Mouse (Mus musculus): ENCODE results near the gene Cct7. TPM values are rescaled to one million over a fixed set of nuclear protein-coding genes. Genes with fewer than 3 reads are reported as not detected.

Gene Cct7
- 433 and 457 TPM in 2 replicates for polyA plus RNA-seq (2014; fragmentation: Nextera tagmentation; extraction: Ambion mirVana)

DNA sequence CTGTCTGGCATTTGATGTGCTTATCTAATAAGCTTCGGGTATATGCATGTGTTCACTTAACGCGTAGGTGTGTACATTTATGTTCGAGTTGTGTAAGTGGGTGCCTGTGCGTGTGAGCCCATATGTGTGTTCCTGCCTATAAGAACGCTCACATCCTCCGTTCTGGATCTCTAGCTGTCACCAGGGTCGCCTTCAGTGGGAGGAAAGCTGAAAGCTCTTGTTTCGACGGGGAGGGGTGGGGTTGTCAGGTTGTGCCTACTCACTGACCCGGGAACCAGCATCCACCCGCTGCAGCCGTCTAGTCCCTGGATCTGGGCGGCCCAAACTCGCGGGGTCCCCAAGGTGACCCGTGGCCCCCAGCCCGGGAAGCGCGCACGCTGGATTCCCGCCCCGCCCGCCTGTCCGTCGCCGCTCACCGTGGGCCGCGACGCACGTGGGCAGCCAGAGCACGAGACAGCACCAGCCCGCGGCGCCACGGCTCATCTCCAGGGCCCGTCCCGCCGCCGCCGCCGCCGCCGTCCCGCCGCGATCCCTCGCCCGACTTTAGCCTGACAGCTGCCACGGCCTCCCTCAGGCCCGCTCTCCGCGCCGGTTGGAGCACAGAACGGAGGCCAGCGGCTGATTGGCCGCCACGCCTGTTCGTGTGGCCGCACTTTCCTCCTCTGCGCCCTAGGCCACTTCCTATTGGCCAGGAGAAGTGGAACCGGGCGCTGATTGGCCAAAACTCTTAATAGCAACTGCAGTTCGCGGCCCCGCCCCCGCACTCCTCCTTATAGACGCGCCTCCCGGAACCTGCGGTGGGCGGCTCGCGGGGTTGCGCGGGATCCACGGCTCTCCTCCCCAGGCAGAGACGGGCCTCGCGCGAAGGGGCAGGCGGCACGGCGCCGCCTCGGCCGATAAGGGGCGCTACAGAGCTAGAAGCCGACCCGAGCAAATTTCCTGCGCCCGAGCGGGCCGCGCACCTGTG, at the start of gene Cct7:
Gene Cct7 (plus strand): TSS at position 818 of the 967 bp plus-strand sequence.
- peaks cover 11% of the 10 kb centered on the region for H3K36me3 ChIP-seq (ENCODE audit: control insufficient read depth, insufficient read depth, low read length)
- no peaks in the 10 kb centered on the region for H3K27me3 ChIP-seq (ENCODE audit: control insufficient read depth, insufficient read depth, low read length)
- peaks cover 10% of the 10 kb centered on the region; the same call in 1 of the 2 replicates for H3K4me1 ChIP-seq (ENCODE audit: control insufficient read depth, insufficient read depth, low read length)
- peak within 1 kb of the TSS; percentile 93 for H3K27ac ChIP-seq (ENCODE audit: low read length)
- H3K9me3 ChIP-seq (ENCODE audit: control insufficient read depth, low read depth, low read length): no peaks in the 10 kb centered on the region
- WGBS: 2% methylated on average over 96 of the region's 96 CpGs
- peak within 1 kb of the TSS; percentile 87 for H3K4me2 ChIP-seq (replicated peaks; ENCODE audit: low read depth, low read length)
- ATAC-seq (ENCODE audit: insufficient number of reproducible peaks, insufficient read depth, low FRiP score, low read depth): peak; percentile 95
- peak within 1 kb of the TSS; percentile 87 for H3K9ac ChIP-seq (replicated peaks; ENCODE audit: low read depth, low read length)
- H3K4me3 ChIP-seq (ENCODE audit: low read depth, low read length): peak within 1 kb of the TSS; percentile 84

DNA sequence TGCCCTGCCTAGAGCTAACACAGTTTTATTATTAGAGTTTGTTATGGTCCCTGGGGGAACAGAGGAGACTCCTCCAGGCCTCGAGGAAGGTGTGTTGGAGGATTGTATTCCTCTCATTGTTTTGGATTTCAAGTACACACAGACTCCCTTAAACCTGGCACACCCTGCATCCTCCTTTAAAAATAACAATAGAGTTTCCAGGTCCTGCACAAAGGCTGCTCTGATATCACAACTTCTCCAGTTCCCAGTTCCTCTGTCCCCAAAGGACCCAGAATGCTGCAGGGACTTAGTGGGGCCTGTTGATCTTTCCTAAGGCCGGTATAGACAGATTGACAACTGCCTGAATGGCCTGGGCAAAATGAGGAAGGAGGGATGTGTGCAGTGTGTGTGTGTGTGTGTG, 48.7 kb upstream of the Cct7 start:
- H3K4me2 ChIP-seq (replicated peaks; ENCODE audit: low read depth, low read length): no peak overlapping the region
- H3K4me3 ChIP-seq (ENCODE audit: low read depth, low read length): no peak overlapping the region
- WGBS: 51% methylated on average over 2 of the region's 2 CpGs
- no peaks in the 10 kb centered on the region for H3K4me1 ChIP-seq (ENCODE audit: control insufficient read depth, insufficient read depth, low read length)
- H3K27ac ChIP-seq (ENCODE audit: low read length): no peak overlapping the region
- H3K27me3 ChIP-seq (ENCODE audit: control insufficient read depth, insufficient read depth, low read length): peaks cover 2% of the 10 kb centered on the region; the same call in 1 of the 2 replicates
- H3K9me3 ChIP-seq (ENCODE audit: control insufficient read depth, low read depth, low read length): no peaks in the 10 kb centered on the region
- no peak for ATAC-seq (ENCODE audit: insufficient number of reproducible peaks, insufficient read depth, low FRiP score, low read depth)
- no peak overlapping the region for H3K9ac ChIP-seq (replicated peaks; ENCODE audit: low read depth, low read length)
- H3K36me3 ChIP-seq (ENCODE audit: control insufficient read depth, insufficient read depth, low read length): no peaks in the 10 kb centered on the region

DNA sequence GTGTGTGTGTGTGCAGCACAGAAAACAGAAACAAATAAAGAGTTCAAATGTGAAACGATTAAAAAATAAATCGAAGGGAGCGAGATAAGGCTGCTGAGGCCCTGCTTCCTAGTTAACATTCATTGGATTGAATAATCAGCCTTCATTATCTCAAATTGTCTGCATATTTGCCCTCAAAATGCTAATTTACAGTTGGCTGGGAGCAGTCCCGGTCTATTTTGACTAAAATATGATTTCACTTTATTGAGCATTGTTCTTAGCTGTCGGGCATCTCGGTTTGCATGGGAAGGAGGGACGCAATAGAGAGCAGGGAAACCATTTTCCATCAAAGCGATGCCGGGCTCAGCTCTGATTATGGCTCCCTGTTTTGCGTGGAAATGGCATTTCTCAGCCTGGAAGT, 48.3 kb upstream of the Cct7 start:
- no peak overlapping the region for H3K27ac ChIP-seq (ENCODE audit: low read length)
- no peak overlapping the region for H3K9ac ChIP-seq (replicated peaks; ENCODE audit: low read depth, low read length)
- no peak overlapping the region for H3K4me3 ChIP-seq (ENCODE audit: low read depth, low read length)
- no peaks in the 10 kb centered on the region for H3K4me1 ChIP-seq (ENCODE audit: control insufficient read depth, insufficient read depth, low read length)
- H3K9me3 ChIP-seq (ENCODE audit: control insufficient read depth, low read depth, low read length): no peaks in the 10 kb centered on the region
- no peaks in the 10 kb centered on the region for H3K36me3 ChIP-seq (ENCODE audit: control insufficient read depth, insufficient read depth, low read length)
- 81% methylated on average over 10 of the region's 10 CpGs for WGBS
- ATAC-seq (ENCODE audit: insufficient number of reproducible peaks, insufficient read depth, low FRiP score, low read depth): no peak
- peaks cover 6% of the 10 kb centered on the region for H3K27me3 ChIP-seq (ENCODE audit: control insufficient read depth, insufficient read depth, low read length)
- H3K4me2 ChIP-seq (replicated peaks; ENCODE audit: low read depth, low read length): no peak overlapping the region

DNA sequence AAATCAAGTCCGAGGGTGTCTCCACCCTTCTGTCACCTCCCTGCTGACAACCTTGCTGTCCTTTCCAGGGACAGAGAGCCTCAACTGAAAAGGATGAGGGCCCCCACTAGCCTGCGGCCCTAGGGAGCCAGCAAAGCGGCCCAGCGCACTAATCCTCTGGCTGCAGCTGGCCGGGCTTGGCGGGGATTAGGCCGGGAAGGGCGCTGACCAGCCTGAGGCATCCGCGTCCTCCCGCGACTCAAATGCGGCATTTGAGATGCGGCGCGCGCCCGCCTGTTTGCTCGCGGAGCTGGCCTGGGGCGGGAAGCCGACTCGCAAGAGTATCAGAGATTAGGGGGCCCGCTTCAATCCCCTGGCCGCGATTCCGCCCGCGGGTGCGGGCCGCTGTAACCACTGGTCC, 42.3 kb upstream of the Cct7 start:
- Histone ChIP-seq H3K9me3 (ENCODE audit: control insufficient read depth, low read depth, low read length) (no peaks in the 10 kb centered on the region), H3K36me3 (ENCODE audit: control insufficient read depth, insufficient read depth, low read length) (no peaks in the 10 kb centered on the region), H3K9ac (replicated peaks; ENCODE audit: low read depth, low read length) (no peak overlapping the region; the same call in 1 of the 2 replicates), H3K4me3 (ENCODE audit: low read depth, low read length) (peak overlapping the region; percentile 13), H3K27me3 (ENCODE audit: control insufficient read depth, insufficient read depth, low read length) (peaks cover 29% of the 10 kb centered on the region), H3K27ac (ENCODE audit: low read length) (no peak overlapping the region), H3K4me1 (ENCODE audit: control insufficient read depth, insufficient read depth, low read length) (no peaks in the 10 kb centered on the region), H3K4me2 (replicated peaks; ENCODE audit: low read depth, low read length) (peak overlapping the region; percentile 32)
- ATAC-seq (ENCODE audit: insufficient number of reproducible peaks, insufficient read depth, low FRiP score, low read depth): no peak
- WGBS: 2% methylated on average over 31 of the region's 31 CpGs

DNA sequence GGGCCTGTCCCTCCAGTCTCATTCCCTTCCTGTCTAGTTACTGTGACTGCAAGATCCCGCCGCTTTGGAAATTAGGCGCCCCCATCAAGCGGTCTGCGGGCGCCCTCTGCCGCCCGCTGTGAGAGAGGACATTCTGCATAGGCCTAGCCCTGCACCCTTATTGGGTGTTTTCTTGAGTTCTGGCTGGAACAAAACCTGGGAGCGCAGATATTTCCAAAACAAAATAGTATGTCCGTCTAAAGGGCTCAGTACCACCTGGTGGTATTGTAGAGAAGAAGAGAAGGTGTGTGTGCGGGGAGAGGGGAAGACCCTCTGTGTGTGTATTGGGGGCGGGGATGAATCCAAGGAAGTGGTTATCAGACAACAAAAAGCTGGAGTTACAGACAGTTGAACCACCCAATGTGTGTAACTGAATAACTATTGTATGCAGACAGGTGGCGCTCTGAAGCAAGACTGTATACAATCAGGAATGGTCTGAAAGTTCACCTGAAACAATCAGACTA, 40.5 kb upstream of the Cct7 start:
- no peaks in the 10 kb centered on the region for H3K9me3 ChIP-seq (ENCODE audit: control insufficient read depth, low read depth, low read length)
- H3K27me3 ChIP-seq (ENCODE audit: control insufficient read depth, insufficient read depth, low read length): peaks cover 29% of the 10 kb centered on the region
- 11% methylated on average over 13 of the region's 13 CpGs for WGBS
- no peaks in the 10 kb centered on the region for H3K36me3 ChIP-seq (ENCODE audit: control insufficient read depth, insufficient read depth, low read length)
- no peak overlapping the region for H3K4me3 ChIP-seq (ENCODE audit: low read depth, low read length)
- no peak overlapping the region for H3K9ac ChIP-seq (replicated peaks; ENCODE audit: low read depth, low read length)
- peak; percentile 81 for ATAC-seq (ENCODE audit: insufficient number of reproducible peaks, insufficient read depth, low FRiP score, low read depth)
- no peak overlapping the region for H3K4me2 ChIP-seq (replicated peaks; ENCODE audit: low read depth, low read length)
- no peaks in the 10 kb centered on the region for H3K4me1 ChIP-seq (ENCODE audit: control insufficient read depth, insufficient read depth, low read length)
- H3K27ac ChIP-seq (ENCODE audit: low read length): no peak overlapping the region

DNA sequence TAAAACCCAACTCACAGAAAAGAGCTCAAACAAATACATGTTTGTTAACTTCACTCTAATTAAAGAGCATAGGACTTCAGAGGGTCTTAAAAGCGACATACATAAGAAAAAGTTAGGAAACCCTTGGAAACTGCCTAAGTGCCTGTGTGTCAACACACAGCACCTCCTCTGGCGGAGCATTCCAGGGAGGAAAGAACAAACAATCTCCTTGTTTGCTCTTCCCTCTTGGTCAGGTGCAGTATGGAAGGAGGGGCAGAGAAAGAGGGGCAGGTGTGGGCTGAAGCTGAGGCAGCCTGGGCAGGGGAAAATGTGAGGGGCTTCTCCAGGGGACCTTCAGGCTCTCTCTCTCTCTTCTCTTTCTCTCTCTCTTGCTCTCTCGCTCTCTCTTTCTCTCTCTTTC, 35.5 kb upstream of the Cct7 start:
- Histone ChIP-seq H3K4me3 (ENCODE audit: low read depth, low read length) (no peak overlapping the region), H3K4me2 (replicated peaks; ENCODE audit: low read depth, low read length) (no peak overlapping the region), H3K9ac (replicated peaks; ENCODE audit: low read depth, low read length) (no peak overlapping the region), H3K36me3 (ENCODE audit: control insufficient read depth, insufficient read depth, low read length) (no peaks in the 10 kb centered on the region), H3K27me3 (ENCODE audit: control insufficient read depth, insufficient read depth, low read length) (no peaks in the 10 kb centered on the region), H3K4me1 (ENCODE audit: control insufficient read depth, insufficient read depth, low read length) (no peaks in the 10 kb centered on the region), H3K27ac (ENCODE audit: low read length) (no peak overlapping the region), H3K9me3 (ENCODE audit: control insufficient read depth, low read depth, low read length) (no peaks in the 10 kb centered on the region)
- 39% methylated on average over 3 of the region's 3 CpGs for WGBS
- ATAC-seq (ENCODE audit: insufficient number of reproducible peaks, insufficient read depth, low FRiP score, low read depth): no peak

DNA sequence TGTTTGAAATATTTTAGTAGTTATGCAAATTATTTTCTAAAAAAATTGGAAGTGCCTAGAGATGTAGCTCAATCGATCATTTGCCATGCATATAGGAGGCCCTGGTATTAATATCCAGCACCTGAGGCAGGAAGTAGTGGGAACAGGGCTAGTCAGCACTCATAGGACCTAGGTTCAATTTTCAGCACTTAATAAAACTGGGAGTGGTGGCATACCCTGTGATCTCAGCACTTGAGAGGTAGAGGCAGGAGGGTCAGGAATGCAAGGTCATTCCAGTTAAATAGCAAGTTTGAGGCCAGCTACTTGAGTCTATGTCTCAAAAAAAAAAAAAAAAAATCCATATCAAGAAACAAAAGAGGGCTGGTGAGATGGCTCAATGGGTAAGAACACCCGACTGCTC, 32.2 kb upstream of the Cct7 start:
- H3K27ac ChIP-seq (ENCODE audit: low read length): no peak overlapping the region
- 79% methylated on average over 2 of the region's 2 CpGs for WGBS
- no peak overlapping the region for H3K4me2 ChIP-seq (replicated peaks; ENCODE audit: low read depth, low read length)
- no peaks in the 10 kb centered on the region for H3K9me3 ChIP-seq (ENCODE audit: control insufficient read depth, low read depth, low read length)
- no peaks in the 10 kb centered on the region for H3K27me3 ChIP-seq (ENCODE audit: control insufficient read depth, insufficient read depth, low read length)
- H3K4me1 ChIP-seq (ENCODE audit: control insufficient read depth, insufficient read depth, low read length): no peaks in the 10 kb centered on the region
- H3K36me3 ChIP-seq (ENCODE audit: control insufficient read depth, insufficient read depth, low read length): no peaks in the 10 kb centered on the region
- no peak overlapping the region for H3K4me3 ChIP-seq (ENCODE audit: low read depth, low read length)
- ATAC-seq (ENCODE audit: insufficient number of reproducible peaks, insufficient read depth, low FRiP score, low read depth): no peak
- no peak overlapping the region for H3K9ac ChIP-seq (replicated peaks; ENCODE audit: low read depth, low read length)

DNA sequence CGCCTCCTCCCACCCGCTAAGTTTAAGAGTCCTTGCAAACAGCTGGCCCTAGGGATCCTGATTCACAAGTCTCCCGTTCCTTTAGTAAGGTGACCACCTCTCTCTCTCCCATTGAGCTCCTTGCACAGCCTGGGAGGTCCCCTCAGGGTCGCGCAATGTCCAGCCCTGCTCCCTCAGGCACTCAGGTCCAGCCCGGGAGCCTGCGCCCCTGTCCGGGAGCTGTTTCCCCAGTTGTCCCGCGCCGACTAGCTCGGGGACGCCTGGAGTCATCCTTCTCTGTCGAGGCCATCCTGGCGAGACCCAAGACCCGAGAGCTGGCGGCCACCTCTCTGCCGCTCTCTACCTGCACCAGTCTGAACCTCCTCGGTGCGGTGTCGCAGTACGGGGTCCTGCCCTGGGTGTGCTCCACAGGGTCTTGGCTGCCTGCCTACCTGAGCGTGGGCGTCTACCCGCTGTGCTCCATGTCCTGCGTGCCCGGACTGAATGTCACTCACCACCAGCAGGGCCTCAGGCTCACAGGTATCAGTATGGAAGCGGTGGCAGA, 27.4 kb upstream of the Cct7 start, which contains the start of gene Noto:
Gene Noto (plus strand): TSS at position 51 of the 544 bp plus-strand sequence.
- no peak within 1 kb of the TSS for H3K27ac ChIP-seq (ENCODE audit: low read length)
- no peak within 1 kb of the TSS for H3K4me3 ChIP-seq (ENCODE audit: low read depth, low read length)
- H3K9me3 ChIP-seq (ENCODE audit: control insufficient read depth, low read depth, low read length): no peaks in the 10 kb centered on the region
- ATAC-seq (ENCODE audit: insufficient number of reproducible peaks, insufficient read depth, low FRiP score, low read depth): no peak
- no peaks in the 10 kb centered on the region for H3K36me3 ChIP-seq (ENCODE audit: control insufficient read depth, insufficient read depth, low read length)
- WGBS: 7% methylated on average over 28 of the region's 28 CpGs
- no peak within 1 kb of the TSS for H3K4me2 ChIP-seq (replicated peaks; ENCODE audit: low read depth, low read length)
- H3K9ac ChIP-seq (replicated peaks; ENCODE audit: low read depth, low read length): no peak within 1 kb of the TSS
- no peaks in the 10 kb centered on the region for H3K27me3 ChIP-seq (ENCODE audit: control insufficient read depth, insufficient read depth, low read length)
- no peaks in the 10 kb centered on the region for H3K4me1 ChIP-seq (ENCODE audit: control insufficient read depth, insufficient read depth, low read length)

All from stomach, embryonic 14.5 days (tissue).